Mouse (Mus musculus) inflammation-experienced regulatory T-cells, adult 6 months (primary cell): ENCODE data around the gene Olfr418. TPM values are rescaled to one million over a fixed set of nuclear protein-coding genes. Genes with fewer than 3 reads are reported as not detected.
"Not testable (repeated sequence)": the region's sequence is repeated elsewhere in the genome, so short reads cannot be mapped to it uniquely, and the experiment has no call there.

Experiments used
- ATAC-seq: one replicate; pipeline ENCODE4 v1.8.0; 2017
- polyA plus RNA-seq, 3 experiments: library from polyadenylated mRNA; unstranded; fragments of 100-300 nt; shearing (Covaris generic); gene quantifications; one replicate each; pipeline ENCODE4 v1.2.1; 2017

The Olfr418 gene
- polyA plus RNA-seq = not detected

DNA sequence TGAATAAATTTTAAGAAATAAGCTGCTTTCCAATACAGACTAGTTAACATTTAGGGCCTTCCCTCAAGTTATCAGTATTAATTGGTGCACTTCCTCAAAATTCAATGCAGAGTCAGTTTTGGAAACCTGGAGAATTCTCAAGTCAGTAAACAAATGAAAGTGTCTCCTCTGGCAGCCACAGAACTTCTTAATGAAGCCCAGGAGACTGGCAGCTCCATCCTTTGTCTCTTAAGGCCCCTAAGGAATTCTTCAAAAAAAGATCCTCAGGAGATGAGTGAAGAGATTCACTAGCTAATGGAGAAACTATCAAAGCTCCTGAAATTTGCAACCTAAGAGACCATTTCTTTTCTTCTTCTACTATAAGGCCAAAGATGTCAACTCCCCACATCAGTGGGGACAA, at the start of gene Olfr418:
Gene Olfr418, plus strand, starts transcription at position 301 of the 400 bp plus-strand sequence.
- ATAC-seq = no peak

DNA sequence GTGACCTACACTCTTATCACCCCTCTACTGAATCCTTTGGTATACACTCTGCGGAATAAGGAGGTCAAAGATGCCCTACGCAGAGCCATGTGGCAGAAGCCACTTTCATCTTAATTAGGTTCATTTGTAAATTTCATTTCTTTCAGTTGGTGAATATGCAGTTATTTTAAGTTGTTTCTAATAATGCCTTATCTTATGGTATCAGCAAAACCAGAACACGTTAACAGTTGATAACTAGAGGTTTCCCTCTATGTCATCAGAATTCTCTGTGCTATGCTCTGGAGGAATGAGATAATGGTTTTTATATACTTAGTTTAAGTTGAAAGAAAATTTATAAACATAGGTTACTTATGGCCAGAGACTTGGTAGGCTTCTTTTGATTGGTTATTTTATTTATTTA, 49.3 kb upstream of the Olfr418 start:
- no peak for ATAC-seq

DNA sequence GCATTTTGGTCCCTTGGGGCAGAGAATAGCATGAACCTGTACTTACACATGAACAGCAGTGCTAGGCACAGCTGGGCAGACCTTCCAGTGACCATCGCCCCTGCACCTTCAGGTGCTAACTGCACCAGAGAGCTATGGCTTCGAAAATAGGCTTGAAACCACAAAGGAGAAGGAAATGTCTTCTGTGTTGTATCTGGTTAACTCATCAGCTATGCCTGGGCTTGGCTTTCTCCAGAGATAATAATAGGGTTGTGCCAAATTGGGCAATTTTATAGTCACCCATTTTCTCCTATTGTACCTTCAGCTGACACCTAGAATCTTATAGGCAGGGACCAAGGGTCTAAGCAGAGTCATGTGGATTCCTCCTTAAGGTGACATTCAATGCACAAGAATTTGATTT, 38.7 kb upstream of the Olfr418 start, which contains the start of gene Fcer1a:
Gene Fcer1a, minus strand, starts transcription at position 134 of the 400 bp plus-strand sequence.
- no peak for ATAC-seq

DNA sequence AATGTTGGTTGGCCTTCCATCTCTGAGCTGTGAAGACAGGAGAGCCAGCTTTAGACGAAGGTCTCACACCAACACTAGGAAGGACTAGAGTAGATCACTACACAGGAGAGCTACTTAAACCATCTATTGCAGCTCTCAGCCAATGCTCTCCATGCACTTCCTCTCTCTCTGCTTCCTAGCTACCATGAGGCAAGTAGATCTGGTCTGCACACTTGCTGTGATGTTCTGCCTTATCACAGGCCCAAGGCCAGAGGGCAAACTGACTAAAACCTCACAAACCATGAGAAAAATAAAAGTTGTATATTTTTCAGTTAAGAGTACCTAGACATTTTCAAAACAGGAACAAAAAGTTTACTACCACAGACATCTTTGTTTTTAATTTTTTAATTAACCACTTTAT, 28.8 kb upstream of the Olfr418 start:
- ATAC-seq = not testable (repeated sequence)

DNA sequence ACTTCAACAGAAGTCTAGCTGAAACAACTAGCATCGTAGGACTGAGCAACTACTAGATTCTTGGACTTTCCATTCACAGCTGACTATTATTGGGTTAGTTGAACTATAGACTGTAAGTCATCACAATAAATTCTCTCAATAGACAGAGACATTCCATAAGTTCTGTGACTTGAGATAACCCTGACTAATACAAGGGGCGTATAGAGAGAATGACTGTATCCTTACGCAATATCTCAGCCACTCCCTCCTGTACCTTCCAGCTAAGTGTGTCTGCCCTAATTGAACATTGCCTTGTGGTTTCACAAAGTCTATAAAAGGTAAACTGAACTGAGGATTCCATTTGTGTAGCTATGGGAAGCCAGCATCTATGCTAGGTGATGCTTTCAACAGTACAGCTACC, 15.9 kb upstream of the Olfr418 start:
- ATAC-seq = no peak

DNA sequence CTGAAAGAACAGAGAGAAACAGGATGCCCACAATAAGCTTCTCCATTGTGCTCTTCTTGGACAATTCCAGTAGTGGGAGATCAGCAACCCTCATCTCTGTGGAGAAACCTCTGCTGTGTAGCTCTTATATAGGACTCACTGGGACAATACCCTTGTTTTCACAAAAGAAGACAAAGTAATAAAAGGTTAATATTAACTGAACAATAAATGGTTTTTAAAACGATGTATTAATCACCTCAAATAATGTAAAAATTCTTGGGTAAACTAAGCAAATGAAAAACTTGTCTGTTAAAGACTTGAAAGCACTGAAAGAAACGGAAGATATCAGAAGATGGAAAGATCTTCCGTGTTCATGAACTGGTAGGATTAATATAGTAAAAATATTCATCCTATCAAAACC, 11.9 kb downstream of the Olfr418 start, which contains the start of gene Mptx2:
Gene Mptx2, minus strand, starts transcription at position 101 of the 400 bp plus-strand sequence.
- ATAC-seq = no peak

DNA sequence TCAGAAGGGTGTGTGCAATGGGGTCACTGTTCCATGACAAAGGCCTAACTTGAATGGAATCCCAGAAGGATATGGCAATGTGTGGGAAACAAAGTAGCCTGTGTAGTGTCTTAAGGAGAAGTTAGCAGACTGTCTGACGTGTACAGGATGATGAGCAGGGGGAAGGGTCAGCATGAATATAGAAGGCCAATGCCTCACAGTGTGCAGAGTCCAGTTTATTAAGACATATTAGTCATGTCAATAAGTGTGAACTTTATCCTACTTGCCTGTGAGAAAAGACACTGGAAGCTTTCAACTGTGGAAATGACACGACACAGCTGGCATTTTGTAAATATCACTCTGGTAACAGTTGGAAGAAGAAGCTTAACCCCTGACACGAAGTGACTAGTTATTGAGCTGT, 37.0 kb downstream of the Olfr418 start:
- ATAC-seq = not testable (repeated sequence)

DNA sequence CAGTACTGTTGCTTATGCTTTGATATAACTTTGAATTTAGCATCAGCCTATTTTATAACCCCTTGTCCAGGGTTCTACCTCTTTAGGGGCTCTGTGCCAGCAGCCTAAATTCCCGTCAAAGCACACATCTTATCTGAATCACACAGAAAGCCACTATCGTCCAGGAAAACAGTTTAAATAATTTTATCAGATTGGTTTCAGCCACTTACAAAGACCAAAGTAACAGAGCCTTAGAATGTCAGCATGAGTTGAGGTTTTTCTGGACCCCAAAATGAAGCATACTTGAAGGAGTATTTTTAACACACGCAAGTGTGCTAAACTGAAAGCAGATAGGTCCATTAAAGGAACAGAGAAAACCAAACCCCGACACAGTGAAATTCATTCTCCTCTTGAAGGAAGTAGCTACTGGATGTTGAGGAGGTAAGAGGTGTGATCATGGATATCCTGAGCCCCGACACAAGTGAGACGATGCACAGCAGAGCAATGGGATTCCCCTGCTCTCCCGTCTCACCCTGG, 47.8 kb downstream of the Olfr418 start:
- ATAC-seq = not testable (repeated sequence)

DNA sequence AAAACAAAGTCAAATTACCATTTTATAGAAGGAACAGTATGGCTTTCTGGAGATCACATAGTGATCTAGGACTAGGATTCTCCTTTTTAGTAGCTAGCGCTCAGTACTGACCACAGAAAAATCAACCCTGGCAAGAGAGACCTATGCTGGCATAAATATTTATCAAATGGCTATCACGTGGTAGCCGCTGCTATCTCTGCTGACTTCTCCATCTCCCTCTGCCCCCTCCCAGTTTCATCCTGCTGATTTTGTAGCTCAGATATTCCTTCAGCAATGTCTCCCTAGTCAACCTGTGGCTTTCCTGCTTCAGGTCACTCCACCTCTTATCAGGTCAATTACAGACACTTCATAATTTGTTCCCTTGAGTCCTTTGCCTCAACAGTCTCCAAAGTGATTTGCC, 49.9 kb downstream of the Olfr418 start:
- ATAC-seq = no peak

DNA sequence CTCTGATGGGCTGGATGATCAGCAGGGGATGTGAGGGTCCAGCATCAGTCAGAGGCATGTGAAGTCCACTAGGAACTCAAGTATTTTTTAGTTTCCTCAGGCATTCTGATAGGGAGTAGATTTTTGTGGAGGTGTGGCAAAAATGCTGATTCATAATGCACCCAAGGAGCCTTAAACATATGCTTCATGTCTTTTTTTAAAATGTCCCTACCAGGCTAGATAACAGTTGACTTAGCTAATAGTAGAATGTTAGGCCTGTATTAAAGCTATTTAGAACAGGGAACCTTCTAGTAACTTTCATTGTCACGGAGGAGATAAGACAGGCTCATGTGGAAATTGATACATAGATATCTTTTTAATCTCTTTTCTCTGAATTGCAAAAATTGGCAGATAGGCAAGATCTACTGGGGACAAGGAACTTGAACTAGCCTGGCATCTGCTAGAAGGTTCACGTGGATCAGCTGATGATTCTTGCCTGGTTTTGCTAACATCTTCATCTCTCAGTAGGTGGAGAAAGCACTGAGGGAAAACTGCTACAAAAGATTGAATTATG, 52.2 kb downstream of the Olfr418 start:
- no peak for ATAC-seq

DNA sequence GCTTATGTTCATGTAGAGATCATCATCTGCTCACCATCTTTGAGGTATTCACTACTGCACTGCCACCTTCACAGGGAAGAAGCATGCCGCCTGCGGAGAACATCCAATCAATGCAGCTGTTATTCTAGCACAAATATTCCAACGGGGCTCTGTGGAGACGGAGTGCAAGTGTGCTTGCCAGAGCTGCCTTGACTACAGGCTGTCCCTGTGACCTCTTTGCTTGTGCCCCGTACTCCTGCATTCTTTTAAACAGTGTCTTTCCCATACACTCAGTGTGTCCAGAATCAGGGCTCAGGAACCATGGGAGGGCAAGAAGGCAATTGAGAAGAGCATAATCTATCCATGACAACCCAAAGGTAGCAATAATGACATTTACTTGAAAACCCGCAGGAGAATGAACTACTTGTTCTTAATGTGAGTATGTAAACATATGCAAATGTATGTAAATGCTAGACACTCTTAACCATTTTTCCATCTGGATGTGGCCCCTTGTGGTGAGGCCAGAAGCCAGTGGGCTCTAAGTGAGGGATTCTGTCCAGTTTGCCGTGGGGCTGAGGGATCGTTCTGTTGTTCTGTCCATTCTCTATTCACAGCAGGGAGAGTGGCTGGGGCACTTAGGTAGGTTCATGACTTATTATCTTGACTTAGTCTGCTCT, 55.9 kb downstream of the Olfr418 start:
- ATAC-seq = no peak

DNA sequence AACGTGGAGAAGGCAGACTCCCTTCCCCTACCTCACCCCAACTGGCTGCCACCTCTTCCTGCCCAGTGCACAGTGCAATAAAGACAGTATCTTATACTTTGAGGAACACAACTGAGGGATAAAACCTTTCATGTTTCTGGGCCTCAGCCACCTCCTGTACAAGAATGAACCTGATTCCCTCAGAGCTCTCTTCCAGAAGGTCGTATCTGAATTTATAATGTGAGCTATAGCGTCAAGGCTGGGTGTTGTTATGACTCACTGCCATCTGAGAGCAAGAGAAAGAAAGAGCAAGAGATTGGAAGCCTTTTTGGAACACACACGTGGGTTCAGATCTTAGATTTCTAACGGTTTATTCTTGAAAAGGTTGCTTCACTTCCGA, 56.4 kb downstream of the Olfr418 start:
- ATAC-seq = no peak

Other genes with a start within 250 kb of the Olfr418 start
- gene Olfr1408, start 128.6 kb upstream of the Olfr418 start, polyA plus RNA-seq = not detected
- gene Olfr1406, start 75.4 kb upstream of the Olfr418 start, polyA plus RNA-seq = not detected
- not detected for gene Olfr218, start 68.2 kb upstream of the Olfr418 start, polyA plus RNA-seq
- not detected for gene Olfr1404, start 53.6 kb upstream of the Olfr418 start, polyA plus RNA-seq
- not detected for gene Fcer1a, start 38.8 kb upstream of the Olfr418 start, polyA plus RNA-seq
- not detected for gene Mptx2, start 11.8 kb downstream of the Olfr418 start, polyA plus RNA-seq
- not detected for gene Ackr1, start 67.7 kb downstream of the Olfr418 start, polyA plus RNA-seq
- gene Aim2, start 84.9 kb downstream of the Olfr418 start, polyA plus RNA-seq = 10 to 100 TPM; 49.6 to 69.8 (median 61.1) TPM
- gene Cadm3, start 101.7 kb downstream of the Olfr418 start, polyA plus RNA-seq = under 1 TPM in 1 of 3 experiments, not detected in 2; 0.11 TPM
- 10 to 100 TPM; 57.4 to 70.4 (median 60.4) TPM for gene Ifi206, start 225.0 kb downstream of the Olfr418 start, polyA plus RNA-seq